In genomic region chr3:45658093-45658776, GRCm38 (mm10) we compare ENCODE assay signal across 22 mouse cellular contexts.
"Had no signal": no experiment of that assay in that cellular context is flagged by ENCODE, and none has a peak within 500 bp of the region (broad histone marks: within the 10 kb centered on the region; RNA-seq: fewer than 3 reads in every experiment).

No protein-coding gene starts in this region.

- DNase-seq: forebrain, postnatal 0 days; gastrocnemius, postnatal 10 days; gastrocnemius, postnatal 25 days; heart, adult 18-20 months; heart, postnatal 10 days; heart, postnatal 4 days; kidney, adult 18-20 months; kidney, adult 8-10 months; kidney, postnatal 10 days; kidney, postnatal 25 days; kidney, postnatal 4 days; layer of hippocampus, adult 9-11 months; liver; liver, embryonic 13.5 days had no signal

- H3K27ac ChIP-seq: heart, embryonic 10.5 days; hindbrain, embryonic 10.5 days; hindbrain, embryonic 12.5 days; hindbrain, embryonic 14.5 days; intestine, embryonic 15.5 days; limb, embryonic 10.5 days; limb, embryonic 12.5 days; liver, embryonic 13.5 days had no signal

- H3K4me3 ChIP-seq: heart, embryonic 10.5 days; heart, embryonic 12.5 days; hindbrain, embryonic 10.5 days; hindbrain, embryonic 12.5 days; intestine, embryonic 15.5 days; limb, embryonic 10.5 days; limb, embryonic 12.5 days; liver, embryonic 13.5 days had no signal
